Mouse (Mus musculus) neural tube, embryonic 13.5 days (tissue): ENCODE data around the gene Shkbp1. TPM values are rescaled to one million over a fixed set of nuclear protein-coding genes. Genes with fewer than 3 reads are reported as not detected.
A peak's percentile ranks its signal among the peaks of the same experiment; 100 is the strongest.

ENCODE experiments used
- ATAC-seq: fragments of 200-750 bp; cut with Nextera tagmentation; 2 replicates; pipeline ENCODE4 v1.8.0; 2017; ENCODE audit warnings: low read depth, mild to moderate bottlenecking, moderate TSS enrichment, moderate library complexity
- H3K27ac ChIP-seq: fragments of 300-500 bp; sonication (generic); replicated peaks from 2 replicates; pipeline ENCODE4 v1.5.1; 2015; ENCODE audit warnings: moderate library complexity, mild to moderate bottlenecking, inconsistent platforms
- H3K27me3 ChIP-seq: fragments of 300-500 bp; sonication (generic); 2 replicates; pipeline ENCODE4 v1.6.1; 2015; ENCODE audit warnings: mild to moderate bottlenecking, inconsistent platforms
- H3K36me3 ChIP-seq: fragments of 300-500 bp; sonication (generic); 2 replicates; pipeline ENCODE4 v1.6.1; 2015; ENCODE audit warnings: mild to moderate bottlenecking, inconsistent platforms
- H3K4me1 ChIP-seq: fragments of 300-500 bp; sonication (generic); replicated peaks from 2 replicates; pipeline ENCODE4 v1.6.1; 2015; ENCODE audit warnings: inconsistent platforms
- H3K4me2 ChIP-seq: fragments of 300-500 bp; sonication (generic); 2 replicates; pipeline ENCODE4 v1.6.1; 2015; ENCODE audit warnings: inconsistent platforms, mild to moderate bottlenecking, moderate library complexity
- H3K4me3 ChIP-seq: fragments of 300-500 bp; sonication (generic); 2 replicates; pipeline ENCODE4 v1.5.1; 2015; ENCODE audit warnings: mild to moderate bottlenecking, inconsistent platforms
- H3K9ac ChIP-seq: fragments of 300-500 bp; sonication (generic); 2 replicates; pipeline ENCODE4 v1.6.1; 2015; ENCODE audit warnings: moderate library complexity, mild to moderate bottlenecking, inconsistent platforms
- H3K9me3 ChIP-seq: fragments of 300-500 bp; sonication (generic); 2 replicates; pipeline ENCODE4 v1.6.1; 2016; ENCODE audit warnings: inconsistent platforms
- whole genome bisulfite sequencing: fragments of 180-500 bp; shearing (Covaris S2); methylation state at CpG from one replicate; pipeline ENCODE4 v1.1.7; 2015; 5-methylcytosine and 5-hydroxymethylcytosine counted together
- polyA plus RNA-seq: library from polyadenylated mRNA; unstranded; fragments of >200 nt; fragmentation: Nextera tagmentation; extraction: Ambion mirVana; gene quantifications from 2 replicates; pipeline ENCODE4 v1.2.1, GENCODE M21; 2015

Gene Shkbp1
- polyA plus RNA-seq, 1 experiment from 2014 or later: 59.6 TPM

GRCm38 (mm10) chr7:27339519-27339918 is 16.3 kb downstream of the Shkbp1 start:
- peaks cover 46% of the 10 kb centered on the region for H3K27me3 ChIP-seq
- H3K4me1 ChIP-seq: peaks cover 35% of the 10 kb centered on the region
- H3K9ac ChIP-seq: peak overlapping the region; percentile 48
- peak overlapping the region; percentile 45 for H3K4me2 ChIP-seq
- peaks cover 34% of the 10 kb centered on the region for H3K36me3 ChIP-seq
- ATAC-seq: no peak
- 21% methylated on average over 7 of the region's 7 CpGs for WGBS
- no peaks in the 10 kb centered on the region for H3K9me3 ChIP-seq
- peak overlapping the region; percentile 19 for H3K4me3 ChIP-seq
- H3K27ac ChIP-seq: 0 out of 2 replicates have a peak overlapping the region, but pooled peaks have one; percentile 10

DNA sequence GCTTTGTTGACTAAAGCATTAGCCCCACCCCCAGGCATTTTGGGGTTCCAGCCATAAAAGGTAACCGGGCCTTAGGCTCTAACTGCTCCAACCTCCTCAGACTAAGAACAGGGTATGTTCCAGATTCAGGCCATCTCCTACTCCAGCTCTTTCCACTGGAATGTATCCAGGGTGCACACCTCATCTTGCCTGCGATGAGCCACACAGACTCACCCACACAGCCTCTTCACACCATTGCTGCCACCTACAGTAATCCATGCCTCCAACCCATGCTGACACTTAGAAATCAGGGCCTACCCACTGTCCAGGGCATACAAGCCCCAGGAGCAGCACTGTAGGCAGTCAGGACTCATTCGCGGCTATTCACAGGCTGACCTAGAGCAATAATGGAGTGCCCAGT is 16.7 kb downstream of the Shkbp1 start:
- Histone ChIP-seq H3K27me3 (peaks cover 50% of the 10 kb centered on the region), H3K36me3 (peaks cover 30% of the 10 kb centered on the region), H3K9ac (peak overlapping the region; percentile 48), H3K4me1 (peaks cover 39% of the 10 kb centered on the region), H3K4me2 (peak overlapping the region; percentile 45), H3K9me3 (no peaks in the 10 kb centered on the region), H3K4me3 (peak overlapping the region; percentile 19), H3K27ac (no peak overlapping the region)
- 59% methylated on average over 4 of the region's 4 CpGs for WGBS
- ATAC-seq: no peak

DNA sequence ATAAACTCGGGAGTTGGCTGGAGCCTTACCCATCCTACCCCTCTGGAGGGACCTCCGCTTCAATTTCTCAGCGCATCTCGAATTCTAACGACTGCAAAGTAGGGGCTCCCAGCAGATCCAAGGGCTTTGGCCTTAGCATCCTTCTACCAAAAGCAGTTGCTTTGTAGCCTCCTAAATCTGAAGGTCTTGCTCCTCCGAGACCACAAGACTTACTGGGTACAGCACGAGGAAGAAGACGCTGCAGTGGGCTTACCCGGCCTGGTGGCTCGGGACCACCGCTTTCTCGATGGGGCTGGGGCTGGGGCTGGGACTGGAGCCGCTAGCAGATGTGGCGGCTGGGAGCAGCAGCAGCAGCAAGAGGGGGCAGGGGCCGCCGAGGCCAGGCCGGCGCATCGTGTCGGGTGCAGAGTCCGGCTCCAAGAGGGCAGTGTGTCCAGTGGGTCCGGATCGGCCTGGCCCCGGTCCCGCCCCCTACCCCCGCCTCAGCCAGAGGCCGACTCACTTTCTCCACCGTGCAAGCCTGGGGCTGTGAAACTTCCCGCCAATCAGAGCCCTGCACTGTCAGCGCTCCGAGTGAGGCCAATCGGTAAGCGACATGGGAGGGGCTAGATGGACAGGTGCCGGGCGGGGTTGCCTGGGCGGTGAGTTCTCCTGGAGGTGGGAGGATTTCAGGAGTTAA is 18.5 kb downstream of the Shkbp1 start, which contains the start of gene Ltbp4:
Gene Ltbp4, minus strand, starts transcription at position 518 of the 679 bp plus-strand sequence.
- peaks cover 57% of the 10 kb centered on the region for H3K4me1 ChIP-seq
- H3K27ac ChIP-seq: no peak within 1 kb of the TSS
- H3K27me3 ChIP-seq: peaks cover 68% of the 10 kb centered on the region
- under 1% methylated on average over 36 of the region's 36 CpGs for WGBS
- H3K4me3 ChIP-seq: peak within 1 kb of the TSS; percentile 35
- H3K9ac ChIP-seq: peak within 1 kb of the TSS; percentile 58
- no peak for ATAC-seq
- peaks cover 15% of the 10 kb centered on the region for H3K36me3 ChIP-seq
- peak within 1 kb of the TSS; percentile 54 for H3K4me2 ChIP-seq
- H3K9me3 ChIP-seq: no peaks in the 10 kb centered on the region

DNA sequence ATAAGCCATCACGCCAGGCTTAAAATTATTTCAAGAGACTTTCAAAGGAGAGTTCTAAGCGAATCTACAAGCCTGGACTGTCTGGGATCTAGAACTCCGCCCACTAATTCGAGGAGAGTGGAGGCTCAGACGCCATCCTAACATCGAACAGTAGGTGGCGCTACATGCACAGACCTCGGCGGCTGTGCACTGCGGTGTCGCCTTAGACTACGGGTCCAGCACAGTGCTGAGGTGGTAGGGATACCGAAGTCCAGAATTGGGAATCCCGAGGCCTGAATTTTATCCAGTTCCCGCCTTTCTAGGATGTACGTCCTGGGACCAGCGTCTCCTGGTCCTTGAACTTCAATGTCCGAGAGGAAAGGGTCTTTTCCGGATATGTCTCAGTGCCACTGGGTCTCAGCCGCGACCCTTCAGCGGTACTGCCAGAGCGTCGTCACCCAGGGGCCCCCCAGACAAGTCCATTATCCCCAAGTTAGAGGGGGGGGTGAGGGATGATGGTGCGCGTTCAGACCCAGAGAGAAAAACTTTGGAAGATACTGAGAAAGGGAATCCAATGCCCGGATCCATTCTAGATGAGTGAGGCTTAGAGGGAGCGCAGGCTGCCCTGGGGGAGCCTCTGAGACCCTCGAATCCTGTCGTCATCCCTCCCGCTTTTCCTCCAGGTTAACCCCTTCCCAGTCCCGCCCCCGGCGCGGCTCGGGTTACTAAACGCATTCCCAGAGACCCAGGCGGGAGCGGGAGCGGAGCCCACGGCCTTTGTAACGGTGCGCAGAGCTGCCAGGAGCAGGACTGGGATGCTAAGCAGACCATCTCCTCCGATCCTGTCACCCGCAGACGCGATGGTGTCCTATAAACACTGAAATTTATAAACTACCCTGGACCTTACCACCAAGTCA is 19.6 kb downstream of the Shkbp1 start:
- ATAC-seq: peak; percentile 80
- peak overlapping the region; percentile 35 for H3K4me3 ChIP-seq
- peaks cover 4% of the 10 kb centered on the region; the same call in 1 of the 2 replicates for H3K36me3 ChIP-seq
- peaks cover 69% of the 10 kb centered on the region for H3K4me1 ChIP-seq
- peaks cover 80% of the 10 kb centered on the region for H3K27me3 ChIP-seq
- peak overlapping the region; percentile 58 for H3K9ac ChIP-seq
- H3K27ac ChIP-seq: no peak overlapping the region
- peak overlapping the region; percentile 54 for H3K4me2 ChIP-seq
- H3K9me3 ChIP-seq: no peaks in the 10 kb centered on the region
- WGBS: under 1% methylated on average over 47 of the region's 47 CpGs

- Histone ChIP-seq H3K4me3 (no peak overlapping the region), H3K36me3 (no peaks in the 10 kb centered on the region), H3K27ac (no peak overlapping the region), H3K4me2 (no peak overlapping the region), H3K9ac (no peak overlapping the region), H3K27me3 (peaks cover 90% of the 10 kb centered on the region), H3K9me3 (no peaks in the 10 kb centered on the region), H3K4me1 (peaks cover 78% of the 10 kb centered on the region)
- no peak for ATAC-seq
- WGBS: 51% methylated on average over 15 of the region's 15 CpGs
Measured at GRCm38 (mm10) chr7:27335011-27335720, 20.7 kb downstream of the Shkbp1 start.

DNA sequence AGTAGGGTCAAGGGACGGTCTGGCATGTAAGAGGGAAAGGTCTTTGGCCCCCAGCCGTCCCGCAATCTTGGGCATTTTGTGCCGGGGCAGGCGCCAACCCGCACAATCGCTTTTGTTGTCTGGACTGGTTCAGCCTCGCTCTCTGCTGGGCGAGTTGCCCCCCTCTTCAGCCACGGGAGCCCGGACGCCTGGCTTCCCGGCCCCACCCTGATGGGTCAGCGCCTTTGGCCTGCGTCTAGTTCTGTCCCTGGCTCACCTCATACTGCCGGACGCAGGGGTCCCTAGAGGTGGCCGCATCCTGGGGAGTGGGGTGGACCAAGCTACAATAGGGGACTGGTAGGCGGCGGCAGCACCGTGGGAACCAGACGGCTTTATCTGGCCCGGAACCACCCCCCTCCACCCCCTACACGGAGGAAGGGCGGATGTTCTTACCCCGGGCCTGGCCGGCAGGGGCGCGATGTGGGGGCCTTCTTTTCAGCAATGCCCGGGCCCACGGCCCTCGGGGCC is 21.4 kb downstream of the Shkbp1 start:
- H3K4me1 ChIP-seq: peaks cover 78% of the 10 kb centered on the region
- H3K27me3 ChIP-seq: peaks cover 97% of the 10 kb centered on the region
- ATAC-seq: no peak
- no peaks in the 10 kb centered on the region for H3K36me3 ChIP-seq
- H3K27ac ChIP-seq: no peak overlapping the region
- H3K4me3 ChIP-seq: peak overlapping the region; percentile 47; the same call in 1 of the 2 replicates
- peak overlapping the region; percentile 87 for H3K4me2 ChIP-seq
- 1% methylated on average over 32 of the region's 32 CpGs for WGBS
- no peaks in the 10 kb centered on the region for H3K9me3 ChIP-seq
- no peak overlapping the region for H3K9ac ChIP-seq

DNA sequence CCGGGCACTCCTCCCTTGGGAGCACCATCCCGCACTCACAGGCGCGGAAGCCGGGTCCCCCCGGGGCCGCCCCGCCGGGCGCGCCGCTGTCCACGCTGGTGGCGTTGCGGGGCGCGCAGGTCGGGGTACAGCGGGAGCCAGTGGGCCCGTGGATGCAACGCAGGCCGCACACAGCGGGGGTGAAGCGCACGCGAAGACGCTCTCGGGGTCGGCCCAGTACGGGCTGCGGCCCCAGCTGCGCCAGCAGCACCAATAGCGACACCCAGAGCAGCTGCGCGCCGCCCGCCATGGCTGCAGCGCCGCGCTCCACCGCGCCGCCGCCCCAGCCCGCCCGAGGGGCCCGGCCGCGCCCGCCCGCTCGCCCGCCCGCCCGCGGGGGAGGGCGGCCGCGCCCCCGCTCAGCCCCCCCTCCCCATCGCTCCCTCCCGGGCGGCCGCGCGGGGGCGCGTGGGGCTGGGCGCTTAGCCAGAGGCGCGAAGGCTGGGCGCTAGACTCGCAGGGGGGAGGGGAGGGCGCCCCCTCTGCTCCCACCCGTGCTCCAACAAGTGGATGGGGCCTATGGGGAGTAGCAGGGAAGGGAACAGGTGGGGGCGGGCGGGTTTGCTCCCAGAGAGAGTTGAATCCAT is 22.4 kb downstream of the Shkbp1 start:
- no peaks in the 10 kb centered on the region for H3K36me3 ChIP-seq
- H3K4me3 ChIP-seq: peak overlapping the region; percentile 47
- H3K4me2 ChIP-seq: peak overlapping the region; percentile 87
- H3K27ac ChIP-seq: no peak overlapping the region
- WGBS: under 1% methylated on average over 40 of the region's 77 CpGs
- H3K4me1 ChIP-seq: peaks cover 81% of the 10 kb centered on the region
- H3K9ac ChIP-seq: peak overlapping the region; percentile 75
- no peak for ATAC-seq
- no peaks in the 10 kb centered on the region for H3K9me3 ChIP-seq
- H3K27me3 ChIP-seq: peaks cover 98% of the 10 kb centered on the region

DNA sequence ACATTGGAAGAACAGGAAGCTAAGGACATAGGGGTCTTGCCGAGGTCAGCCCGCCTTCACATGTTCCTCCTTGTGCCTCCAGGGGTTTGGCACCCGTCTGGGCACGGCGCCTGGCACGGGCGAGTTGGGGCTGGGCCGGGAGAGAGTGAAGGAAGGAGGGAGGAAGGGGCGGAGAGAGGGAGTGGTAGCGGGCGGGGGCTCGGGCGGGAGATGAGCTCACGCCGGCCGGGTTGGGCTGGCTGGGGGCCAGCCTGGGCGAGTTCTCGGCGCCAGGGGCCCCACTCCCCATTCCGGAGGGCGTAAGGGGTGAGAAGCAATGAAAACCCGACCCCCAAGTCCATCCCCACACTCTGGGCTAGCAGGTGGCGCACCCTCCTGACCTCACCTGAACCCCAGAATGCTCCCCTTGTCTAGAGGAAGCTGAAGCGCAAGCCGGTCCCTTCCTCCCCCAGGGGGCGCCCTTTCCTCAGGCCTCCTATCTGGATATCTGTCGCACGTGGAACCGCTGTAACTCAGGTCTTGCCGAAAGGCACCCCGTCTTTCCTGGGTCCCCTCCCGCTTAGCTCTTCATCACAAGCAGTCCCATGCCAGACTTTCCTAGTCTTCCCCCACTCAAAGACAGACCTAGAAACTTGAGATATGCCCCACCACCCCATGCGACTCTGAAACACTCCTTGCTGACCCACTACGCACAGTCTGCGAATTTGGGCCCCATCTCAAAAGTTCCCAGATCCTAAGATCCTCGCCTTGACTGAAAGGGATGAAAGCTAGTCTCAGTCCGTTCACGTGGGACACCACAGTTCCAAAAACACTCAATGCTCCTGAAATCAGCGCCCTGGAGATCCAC is 23.2 kb downstream of the Shkbp1 start:
- H3K9ac ChIP-seq: peak overlapping the region; percentile 75; the same call in 1 of the 2 replicates
- peak overlapping the region; percentile 47 for H3K4me3 ChIP-seq
- no peak for ATAC-seq
- 1% methylated on average over 38 of the region's 39 CpGs for WGBS
- H3K36me3 ChIP-seq: no peaks in the 10 kb centered on the region
- H3K27me3 ChIP-seq: peaks cover 98% of the 10 kb centered on the region
- no peak overlapping the region for H3K27ac ChIP-seq
- H3K4me2 ChIP-seq: peak overlapping the region; percentile 87
- peaks cover 76% of the 10 kb centered on the region for H3K4me1 ChIP-seq
- no peaks in the 10 kb centered on the region for H3K9me3 ChIP-seq

GRCm38 (mm10) chr7:27331854-27332253 is 24.0 kb downstream of the Shkbp1 start:
- no peaks in the 10 kb centered on the region for H3K9me3 ChIP-seq
- H3K9ac ChIP-seq: no peak overlapping the region
- WGBS: 7% methylated on average over 8 of the region's 8 CpGs
- no peak overlapping the region for H3K27ac ChIP-seq
- H3K4me3 ChIP-seq: peak overlapping the region; percentile 47; the same call in 1 of the 2 replicates
- peaks cover 98% of the 10 kb centered on the region for H3K27me3 ChIP-seq
- ATAC-seq: no peak
- H3K4me2 ChIP-seq: peak overlapping the region; percentile 87
- no peaks in the 10 kb centered on the region for H3K36me3 ChIP-seq
- peaks cover 69% of the 10 kb centered on the region for H3K4me1 ChIP-seq

GRCm38 (mm10) chr7:27331541-27331851 is 24.3 kb downstream of the Shkbp1 start:
- Histone ChIP-seq H3K27me3 (peaks cover 98% of the 10 kb centered on the region), H3K4me3 (peak overlapping the region; percentile 37; the same call in 1 of the 2 replicates), H3K4me1 (peaks cover 67% of the 10 kb centered on the region), H3K4me2 (peak overlapping the region; percentile 60), H3K27ac (no peak overlapping the region), H3K9me3 (no peaks in the 10 kb centered on the region), H3K36me3 (no peaks in the 10 kb centered on the region), H3K9ac (no peak overlapping the region)
- ATAC-seq: no peak
- 4% methylated on average over 8 of the region's 8 CpGs for WGBS
